Mouse (Mus musculus) megakaryocyte, embryonic 14.5 days (primary cell): ENCODE results near the gene Ak5.

ENCODE experiments used
- FLI1 ChIP-seq: IDR thresholded peaks from 2 replicates; pipeline ENCODE4 v1.6.1; 2012; ENCODE audit warnings: low read length, inconsistent platforms, mixed read lengths
- GATA1 ChIP-seq: IDR thresholded peaks from 3 replicates; pipeline ENCODE4 v1.6.1; 2012; ENCODE audit warnings: mixed read lengths, low read length, inconsistent platforms, borderline replicate concordance

- no peak for TF ChIP-seq GATA1
- no peak for TF ChIP-seq FLI1
Measured at GRCm38 (mm10) chr3:152554366-152554765, 113.8 kb downstream of the Ak5 start.
